18 mouse cellular contexts compared by ENCODE assay signal in the genomic region with DNA sequence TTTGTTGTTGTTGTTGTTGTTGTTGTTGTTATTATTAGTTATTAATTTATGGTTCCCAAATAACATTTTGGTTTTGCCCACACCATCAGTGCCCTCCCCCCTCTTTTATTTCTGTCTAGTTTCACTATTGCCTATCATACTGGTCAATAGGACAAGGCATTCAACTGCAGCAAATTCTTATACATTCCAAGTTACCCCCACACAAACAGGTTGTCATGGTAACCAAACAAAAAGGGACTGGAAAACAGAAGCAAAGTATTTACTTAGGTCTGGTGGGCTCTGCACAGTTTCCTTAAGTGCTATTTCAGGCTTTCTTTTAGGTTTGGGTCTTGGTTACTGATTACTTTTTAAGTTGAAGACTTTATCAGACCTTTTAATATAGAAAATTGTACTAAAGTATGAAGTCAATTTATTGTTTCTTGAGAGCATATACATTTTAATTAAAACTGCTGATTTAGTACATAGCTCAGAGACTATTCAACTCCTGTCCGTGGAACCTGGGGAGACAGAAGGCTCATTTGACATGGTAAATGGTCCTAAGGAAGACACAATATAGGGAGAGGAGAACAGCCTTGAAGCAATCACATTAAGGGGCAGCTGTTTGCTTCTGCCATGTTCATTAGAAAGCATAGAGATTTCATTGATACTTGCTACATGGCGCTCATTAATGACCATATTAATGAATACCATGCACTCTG.
A peak's percentile ranks its signal among the peaks of the same experiment; 100 is the strongest.
DNase-seq lines count a peak whose midpoint lies in the region; ATAC-seq lines count a peak whose summit lies in the region.
"Had no signal": no experiment of that assay in that cellular context is flagged by ENCODE, and none has a peak within 500 bp of the region (broad histone marks: within the 10 kb centered on the region; RNA-seq: fewer than 3 reads in every experiment).

No protein-coding gene starts in this region.

- ATAC-seq in forebrain, embryonic 15.5 days (replicated peaks) = no peak
- peak; percentile 55; the same call in 1 of the 2 replicates for ATAC-seq in neural tube, embryonic 11.5 days (ENCODE audit: insufficient read depth, low FRiP score, low TSS enrichment)
- peak; percentile 74 for ATAC-seq in midbrain, embryonic 12.5 days (ENCODE audit: low FRiP score, low read depth)
- ATAC-seq in megakaryocyte progenitor cell, adult 5-6 weeks (replicated peaks; ENCODE audit: poor library complexity) = no peak

- no peak overlapping the region for H3K9ac ChIP-seq in forebrain, embryonic 15.5 days (replicated peaks)
- H3K9ac ChIP-seq in neural tube, embryonic 11.5 days (ENCODE audit: low read length) = no peak overlapping the region
- no peak overlapping the region for H3K9ac ChIP-seq in midbrain, embryonic 12.5 days (replicated peaks)
- H3K9ac ChIP-seq: embryonic facial prominence, embryonic 15.5 days; hindbrain, embryonic 13.5 days; lung, embryonic 15.5 days had no signal

- peaks cover 30% of the 10 kb centered on the region for H3K27me3 ChIP-seq in forebrain, embryonic 10.5 days (ENCODE audit: poor library complexity, severe bottlenecking)
- H3K27me3 ChIP-seq in forebrain, embryonic 15.5 days = no peaks in the 10 kb centered on the region
- H3K27me3 ChIP-seq in neural tube, embryonic 11.5 days (ENCODE audit: control insufficient read depth, insufficient read depth, low read length) = peaks cover 4% of the 10 kb centered on the region; the same call in 1 of the 2 replicates
- H3K27me3 ChIP-seq in midbrain, embryonic 12.5 days = peaks cover 31% of the 10 kb centered on the region
- H3K27me3 ChIP-seq: embryonic facial prominence, embryonic 15.5 days; lung, embryonic 15.5 days had no signal

- peaks cover 40% of the 10 kb centered on the region for H3K4me1 ChIP-seq in forebrain, embryonic 10.5 days
- H3K4me1 ChIP-seq in forebrain, embryonic 15.5 days = peaks cover 16% of the 10 kb centered on the region
- H3K4me1 ChIP-seq in neural tube, embryonic 11.5 days (ENCODE audit: control insufficient read depth, insufficient read depth, low read length) = no peaks in the 10 kb centered on the region
- H3K4me1 ChIP-seq in midbrain, embryonic 12.5 days = peaks cover 19% of the 10 kb centered on the region
- H3K4me1 ChIP-seq: embryonic facial prominence, embryonic 15.5 days; hindbrain, embryonic 13.5 days; lung, embryonic 15.5 days had no signal

- no peaks in the 10 kb centered on the region for H3K36me3 ChIP-seq in forebrain, embryonic 10.5 days (replicated peaks)
- no peaks in the 10 kb centered on the region for H3K36me3 ChIP-seq in forebrain, embryonic 15.5 days
- no peaks in the 10 kb centered on the region for H3K36me3 ChIP-seq in neural tube, embryonic 11.5 days (ENCODE audit: control insufficient read depth, insufficient read depth, low read length)
- no peaks in the 10 kb centered on the region for H3K36me3 ChIP-seq in midbrain, embryonic 12.5 days
- H3K36me3 ChIP-seq: embryonic facial prominence, embryonic 15.5 days; hindbrain, embryonic 13.5 days; lung, embryonic 15.5 days had no signal

- peak overlapping the region; percentile 64 for H3K27ac ChIP-seq in forebrain, embryonic 10.5 days
- H3K27ac ChIP-seq in forebrain, embryonic 15.5 days (replicated peaks) = no peak overlapping the region
- no peak overlapping the region for H3K27ac ChIP-seq in neural tube, embryonic 11.5 days (ENCODE audit: low read depth, low read length)
- peak overlapping the region; percentile 49; the same call in 1 of the 2 replicates for H3K27ac ChIP-seq in midbrain, embryonic 12.5 days (replicated peaks)
- H3K27ac ChIP-seq: embryonic facial prominence, embryonic 15.5 days; hindbrain, embryonic 13.5 days; lung, embryonic 15.5 days had no signal

- H3K4me3 ChIP-seq in forebrain, embryonic 10.5 days = no peak overlapping the region
- H3K4me3 ChIP-seq in forebrain, embryonic 15.5 days = no peak overlapping the region
- no peak overlapping the region for H3K4me3 ChIP-seq in neural tube, embryonic 11.5 days (ENCODE audit: low read depth, low read length)
- no peak overlapping the region for H3K4me3 ChIP-seq in midbrain, embryonic 12.5 days
- H3K4me3 ChIP-seq: embryonic facial prominence, embryonic 15.5 days; hindbrain, embryonic 13.5 days; lung, embryonic 15.5 days had no signal

- WGBS in forebrain, embryonic 10.5 days = 47% methylated on average over 2 of the region's 2 CpGs
- WGBS in forebrain, embryonic 15.5 days = 15% methylated on average over 2 of the region's 2 CpGs
- WGBS in neural tube, embryonic 11.5 days = 52% methylated on average over 2 of the region's 2 CpGs
- 41% methylated on average over 2 of the region's 2 CpGs for WGBS in midbrain, embryonic 12.5 days

- DNase-seq in forebrain, embryonic 10.5 days (ENCODE audit: extremely low spot score, low spot score) = no peak
- DNase-seq in neural tube, embryonic 11.5 days (ENCODE audit: low spot score) = no peak
- no peak for DNase-seq in neural tube, embryonic 10.5 days (ENCODE audit: extremely low spot score, low spot score)
- no peak for DNase-seq in right cerebral cortex, adult 2 months (ENCODE audit: low spot score in 2 of 2)
- DNase-seq in layer of hippocampus, postnatal 25 days (ENCODE audit: extremely low spot score in 1 of 2, low spot score in 1 of 2) = no peak
- DNase-seq: cerebellum, postnatal 25 days; gastrocnemius, postnatal 36 days; kidney, adult 18-20 months; kidney, postnatal 36 days; layer of hippocampus, postnatal 36 days; right cerebral cortex, postnatal 4 days; thymus, adult 2 months had no signal

- H3K4me2 ChIP-seq in forebrain, embryonic 15.5 days (replicated peaks) = no peak overlapping the region
- no peak overlapping the region for H3K4me2 ChIP-seq in neural tube, embryonic 11.5 days (ENCODE audit: low read depth)
- H3K4me2 ChIP-seq in midbrain, embryonic 12.5 days (replicated peaks) = no peak overlapping the region
- H3K4me2 ChIP-seq: embryonic facial prominence, embryonic 15.5 days; hindbrain, embryonic 13.5 days; lung, embryonic 15.5 days had no signal

- no peaks in the 10 kb centered on the region for H3K9me3 ChIP-seq in forebrain, embryonic 10.5 days
- no peaks in the 10 kb centered on the region for H3K9me3 ChIP-seq in forebrain, embryonic 15.5 days
- no peaks in the 10 kb centered on the region for H3K9me3 ChIP-seq in neural tube, embryonic 11.5 days (ENCODE audit: control insufficient read depth, low read length)
- H3K9me3 ChIP-seq in midbrain, embryonic 12.5 days = no peaks in the 10 kb centered on the region
- H3K9me3 ChIP-seq: embryonic facial prominence, embryonic 15.5 days; hindbrain, embryonic 13.5 days; lung, embryonic 15.5 days had no signal

Comparison
In these comparisons a context has a peak if more than half of its experiments do, and no peak if none do; other contexts are left out.
1. H3K27ac ChIP-seq: peak in forebrain, embryonic 10.5 days (single experiment) and midbrain, embryonic 12.5 days (single experiment); none in forebrain, embryonic 15.5 days (single experiment) and neural tube, embryonic 11.5 days (single experiment).
2. ATAC-seq: peak in neural tube, embryonic 11.5 days (single experiment) and midbrain, embryonic 12.5 days (single experiment); none in forebrain, embryonic 15.5 days (single experiment) and megakaryocyte progenitor cell, adult 5-6 weeks (single experiment).